Mouse (Mus musculus) megakaryocyte, embryonic 14.5 days (primary cell): Measurements from ENCODE around the gene Dcdc2a.

ENCODE experiments used
- FLI1 ChIP-seq: IDR thresholded peaks from 2 replicates; pipeline ENCODE4 v1.6.1; 2012; ENCODE audit warnings: low read length, inconsistent platforms, mixed read lengths
- GATA1 ChIP-seq: IDR thresholded peaks from 3 replicates; pipeline ENCODE4 v1.6.1; 2012; ENCODE audit warnings: mixed read lengths, low read length, inconsistent platforms, borderline replicate concordance

DNA sequence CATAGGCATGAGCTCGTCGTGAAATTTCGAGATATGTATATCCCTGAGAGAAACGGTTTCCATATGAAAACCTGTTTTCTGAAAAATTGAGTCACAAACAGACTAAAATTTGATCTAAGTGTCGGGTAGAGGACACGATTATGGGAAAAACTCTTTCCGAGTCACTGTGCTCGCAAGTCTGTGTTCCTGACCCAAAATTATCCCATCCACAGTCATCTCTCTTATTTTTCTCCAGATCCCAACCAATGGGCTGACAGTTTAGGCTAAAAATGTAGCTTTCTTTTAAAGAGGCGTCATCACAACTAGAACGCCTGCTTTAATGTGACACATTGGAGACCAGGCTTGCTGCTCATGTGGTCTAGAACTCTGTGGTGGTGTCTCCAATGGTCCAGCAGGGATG is 139.9 kb downstream of the Dcdc2a start:
- TF ChIP-seq FLI1 (no peak), GATA1 (no peak)
